Mouse (Mus musculus) lung, postnatal 0 days (tissue): Measurements from ENCODE around the gene Fam222a.

ENCODE experiments used
- CTCF ChIP-seq: IDR thresholded peaks from 2 replicates; pipeline ENCODE4 v1.5.1; 2016; ENCODE audit warnings: antibody characterized with exemption, mild to moderate bottlenecking
- EP300 ChIP-seq: IDR thresholded peaks from 2 replicates; pipeline ENCODE4 v1.6.1; 2016; ENCODE audit warnings: antibody characterized with exemption, mild to moderate bottlenecking, control low read depth

DNA sequence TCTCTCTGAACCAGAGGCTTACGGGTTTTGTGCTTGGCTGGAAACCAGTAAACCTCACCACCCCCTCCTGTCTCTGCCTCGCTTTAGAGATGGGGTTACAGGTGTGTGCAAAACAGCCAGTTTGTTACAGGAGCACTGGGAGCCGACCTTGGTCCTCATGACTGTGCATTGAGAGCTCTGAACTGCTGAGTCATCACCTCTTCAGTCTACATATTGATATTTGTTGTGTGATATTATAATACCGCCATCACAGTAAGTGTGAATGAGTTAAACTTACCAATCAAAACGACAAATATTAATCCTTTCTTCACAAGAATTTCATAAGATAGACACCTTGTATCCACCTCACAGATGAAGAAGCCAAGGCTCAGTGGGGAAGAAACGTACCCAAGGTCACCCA lies 35.8 kb upstream of the Fam222a start:
- no peak for TF ChIP-seq CTCF
- no peak for TF ChIP-seq EP300
